Mouse (Mus musculus): Measurements from ENCODE around the gene Ano4.

The Ano4 gene

GRCm38 (mm10) chr10:89273001-89273680 lies 71.4 kb downstream of the Ano4 start:
- DNase-seq, result no peak

- DNase-seq, result no peak
These were observed 77.2 kb downstream of the Ano4 start for GRCm38 (mm10) chr10:89267312-89267711.

GRCm38 (mm10) chr10:89263396-89263795 lies 81.2 kb downstream of the Ano4 start:
- no peak for DNase-seq

- no peak for DNase-seq
These were observed 86.8 kb downstream of the Ano4 start for GRCm38 (mm10) chr10:89257457-89258381.

GRCm38 (mm10) chr10:89256762-89257456 lies 87.7 kb downstream of the Ano4 start:
- DNase-seq, result no peak

- DNase-seq, result no peak
These were observed 89.8 kb downstream of the Ano4 start for GRCm38 (mm10) chr10:89254765-89255164.

- no peak for DNase-seq
These were observed 90.8 kb downstream of the Ano4 start for GRCm38 (mm10) chr10:89253799-89254198.

- DNase-seq, result no peak
These were observed 91.9 kb downstream of the Ano4 start for GRCm38 (mm10) chr10:89252636-89253035.

GRCm38 (mm10) chr10:89243808-89244207 lies 100.8 kb downstream of the Ano4 start:
- DNase-seq, result no peak

GRCm38 (mm10) chr10:89224524-89224923 lies 120.0 kb downstream of the Ano4 start:
- DNase-seq, result peak; percentile 48

GRCm38 (mm10) chr10:89222284-89222989 lies 122.1 kb downstream of the Ano4 start:
- no peak for DNase-seq

- DNase-seq, result no peak
These were observed 128.5 kb downstream of the Ano4 start for GRCm38 (mm10) chr10:89216078-89216477.

- DNase-seq, result peak; percentile 41
These were observed 138.7 kb downstream of the Ano4 start for GRCm38 (mm10) chr10:89205858-89206257.

GRCm38 (mm10) chr10:89196444-89196843 lies 148.1 kb downstream of the Ano4 start:
- no peak for DNase-seq

GRCm38 (mm10) chr10:89195068-89195467 lies 149.5 kb downstream of the Ano4 start:
- DNase-seq, result no peak

GRCm38 (mm10) chr10:89194440-89194839 lies 150.1 kb downstream of the Ano4 start:
- no peak for DNase-seq

- no peak for DNase-seq
These were observed 166.6 kb downstream of the Ano4 start for GRCm38 (mm10) chr10:89177921-89178320.

- no peak for DNase-seq
These were observed 180.0 kb downstream of the Ano4 start for GRCm38 (mm10) chr10:89164533-89164932.

- no peak for DNase-seq
These were observed 189.1 kb downstream of the Ano4 start for GRCm38 (mm10) chr10:89155502-89155901.

GRCm38 (mm10) chr10:89154797-89155465 lies 189.6 kb downstream of the Ano4 start:
- no peak for DNase-seq

- no peak for DNase-seq
These were observed 195.4 kb downstream of the Ano4 start for GRCm38 (mm10) chr10:89149166-89149565.

GRCm38 (mm10) chr10:89121391-89121790 lies 223.2 kb downstream of the Ano4 start:
- no peak for DNase-seq

Measured in thymus, postnatal 4 days (tissue).